Comparison of ENCODE assay signal across 11 mouse cellular contexts in the genomic region with DNA sequence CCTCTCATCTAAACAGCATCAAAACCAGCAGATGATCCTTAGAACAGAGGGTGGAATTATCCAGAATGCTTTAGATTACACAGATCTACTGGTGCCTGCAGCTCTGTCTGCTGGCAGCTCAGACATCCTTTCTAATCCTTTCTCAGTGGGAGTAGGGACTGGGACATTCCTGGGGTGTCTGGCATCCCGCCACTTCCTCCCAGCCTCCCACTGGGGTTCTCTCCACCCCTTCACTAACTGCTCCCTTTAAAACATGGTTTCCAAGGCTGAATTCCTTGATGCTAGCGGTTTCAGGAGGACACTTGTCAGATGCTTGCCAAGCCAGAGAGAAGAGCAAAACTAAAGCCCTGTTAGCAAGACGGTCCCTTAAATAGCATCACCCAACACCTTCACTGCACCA. TPM values are rescaled to one million over a fixed set of nuclear protein-coding genes. Genes with fewer than 3 reads are reported as not detected.
DNase-seq lines count a peak whose midpoint lies in the region; ATAC-seq and TF ChIP-seq lines count a peak whose summit lies in the region.
"Had no signal": no experiment of that assay in that cellular context is flagged by ENCODE, and none has a peak within 500 bp of the region (broad histone marks: within the 10 kb centered on the region; RNA-seq: fewer than 3 reads in every experiment).

No protein-coding gene starts in this region.

- no peak overlapping the region for H3K9ac ChIP-seq in forebrain, embryonic 11.5 days (ENCODE audit: low read length)
- H3K9ac ChIP-seq: midbrain, embryonic 12.5 days had no signal

- H3K4me3 ChIP-seq in cerebellum, adult 2 months (replicated peaks; ENCODE audit: insufficient read depth, low read depth, low read length): no peak overlapping the region
- H3K4me3 ChIP-seq in forebrain, embryonic 11.5 days (ENCODE audit: low read depth, low read length): no peak overlapping the region
- H3K4me3 ChIP-seq: midbrain, embryonic 12.5 days had no signal

- peak; percentile 55 to 62 for DNase-seq in cerebellum, adult 2 months
- DNase-seq in cerebellum, postnatal 4 days (ENCODE audit: low spot score in 2 of 2): no peak
- peak; percentile 29 for DNase-seq in ovary, postnatal 14 days (ENCODE audit: low spot score)
- no peak for DNase-seq in ovary, postnatal 36 days (ENCODE audit: low spot score)
- DNase-seq in left cerebral cortex, adult 9 months (ENCODE audit: low spot score in 2 of 2): peak; percentile 72 to 86
- DNase-seq in telencephalon, adult 2 months (ENCODE audit: low read depth, low spot score): peak; percentile 88
- DNase-seq in embryo, embryonic 11 days: no peak
- no peak for DNase-seq in forebrain, embryonic 11.5 days (ENCODE audit: low spot score)
- DNase-seq: gastrocnemius, postnatal 25 days; liver had no signal

- no peak for TF ChIP-seq CTCF in cerebellum, adult 2 months (IDR thresholded peaks at IDR 0.05; ENCODE audit: borderline replicate concordance, insufficient read depth, low read depth, low read length)

- ATAC-seq in forebrain, embryonic 11.5 days (replicated peaks; ENCODE audit: low FRiP score): no peak

- no peak for TF ChIP-seq POLR2A in cerebellum, adult 2 months (IDR thresholded peaks at IDR 0.05; ENCODE audit: borderline replicate concordance, insufficient read depth, low read length)

- no peaks in the 10 kb centered on the region; the same call in 1 of the 2 replicates for H3K36me3 ChIP-seq in forebrain, embryonic 11.5 days (ENCODE audit: control insufficient read depth, insufficient read depth, low read length)

- 0 out of 2 replicates have a peak overlapping the region, but pooled peaks have one; percentile 22 for H3K27ac ChIP-seq in cerebellum, adult 2 months (ENCODE audit: insufficient read depth, low read length)
- H3K27ac ChIP-seq in forebrain, embryonic 11.5 days (ENCODE audit: low read depth, low read length): no peak overlapping the region
- H3K27ac ChIP-seq: midbrain, embryonic 12.5 days had no signal

- no peak overlapping the region for H3K4me2 ChIP-seq in forebrain, embryonic 11.5 days (ENCODE audit: low read depth, low read length, severe bottlenecking)
- H3K4me2 ChIP-seq: midbrain, embryonic 12.5 days had no signal

- H3K9me3 ChIP-seq in forebrain, embryonic 11.5 days (ENCODE audit: control insufficient read depth, low read length): no peaks in the 10 kb centered on the region
- H3K9me3 ChIP-seq: midbrain, embryonic 12.5 days had no signal

- H3K27me3 ChIP-seq in cerebellum, adult 2 months (ENCODE audit: control insufficient read depth, insufficient read depth, low read length): no peaks in the 10 kb centered on the region
- H3K27me3 ChIP-seq in forebrain, embryonic 11.5 days (ENCODE audit: control insufficient read depth, insufficient read depth, low read length): no peaks in the 10 kb centered on the region
- H3K27me3 ChIP-seq: midbrain, embryonic 12.5 days had no signal

- H3K4me1 ChIP-seq in cerebellum, adult 2 months (ENCODE audit: control insufficient read depth, insufficient read depth, low read length): peaks cover 40% of the 10 kb centered on the region
- H3K4me1 ChIP-seq in forebrain, embryonic 11.5 days (replicated peaks; ENCODE audit: control insufficient read depth, insufficient read depth, low read length): 0 out of 2 replicates have a peak, but pooled peaks cover 4% of the 10 kb centered on the region

- WGBS in cerebellum, adult 2 months: 14% methylated on average over 3 of the region's 3 CpGs
- WGBS in forebrain, embryonic 11.5 days: 67% methylated on average over 3 of the region's 3 CpGs

RNA-seq across cellular contexts. Expression of a gene that starts 33.1 kb away (rescaled TPM):
- polyA plus RNA-seq in cerebellum, adult 2 months (2012; rRNA removed): 567 and 588 TPM in 2 replicates
- 38.2 and 44.1 TPM in 2 replicates for polyA plus RNA-seq in forebrain, embryonic 11.5 days (2014; fragmentation: Nextera tagmentation; extraction: Ambion mirVana)

Comparison
In these comparisons a context has a peak if more than half of its experiments do, and no peak if none do; other contexts are left out.
1. DNase-seq: peak in cerebellum, adult 2 months (2 of 2), ovary, postnatal 14 days (single experiment), left cerebral cortex, adult 9 months (2 of 2) and telencephalon, adult 2 months (single experiment); none in cerebellum, postnatal 4 days (0 of 2), ovary, postnatal 36 days (single experiment), embryo, embryonic 11 days (single experiment) and forebrain, embryonic 11.5 days (single experiment).
2. RNA of a gene that starts 33.1 kb away (polyA plus RNA-seq): 567 to 588 TPM in cerebellum, adult 2 months; 38.2 to 44.1 TPM in forebrain, embryonic 11.5 days; every median in the first group is over 10 times any median in the second.